Mouse (Mus musculus): ENCODE results near the gene Esyt2. TPM values are rescaled to one million over a fixed set of nuclear protein-coding genes. Genes with fewer than 3 reads are reported as not detected.
"Not testable (repeated sequence)": the region's sequence is repeated elsewhere in the genome, so short reads cannot be mapped to it uniquely, and the experiment has no call there.

The Esyt2 gene
- total and polyA plus RNA-seq, 2 experiments from 2014 or later, result 8.6 to 33.9 TPM

- Histone ChIP-seq H3K27ac (no peak overlapping the region), H3K4me2 (ENCODE audit: low read depth, low read length) (no peak overlapping the region), H3K36me3 (ENCODE audit: insufficient read depth, low read length) (no peaks in the 10 kb centered on the region), H3K27me3 (ENCODE audit: insufficient read depth, low read length) (no peaks in the 10 kb centered on the region), H3K9ac (replicated peaks; ENCODE audit: low read length) (no peak overlapping the region), H3K4me1 (ENCODE audit: insufficient read depth, low read length) (no peaks in the 10 kb centered on the region), H3K4me3 (ENCODE audit: low read length) (no peak overlapping the region), H3K9me3 (ENCODE audit: low read length) (no peaks in the 10 kb centered on the region)
- 81% methylated on average over 5 of the region's 5 CpGs for WGBS
- no peak for TF ChIP-seq CTCF (IDR thresholded peaks at IDR 0.05; ENCODE audit: low read depth)
- ATAC-seq, result no peak
- DNase-seq (ENCODE audit: low spot score), result no peak
Measured at GRCm38 (mm10) chr12:116269450-116269849, 11.5 kb upstream of the Esyt2 start.

DNA sequence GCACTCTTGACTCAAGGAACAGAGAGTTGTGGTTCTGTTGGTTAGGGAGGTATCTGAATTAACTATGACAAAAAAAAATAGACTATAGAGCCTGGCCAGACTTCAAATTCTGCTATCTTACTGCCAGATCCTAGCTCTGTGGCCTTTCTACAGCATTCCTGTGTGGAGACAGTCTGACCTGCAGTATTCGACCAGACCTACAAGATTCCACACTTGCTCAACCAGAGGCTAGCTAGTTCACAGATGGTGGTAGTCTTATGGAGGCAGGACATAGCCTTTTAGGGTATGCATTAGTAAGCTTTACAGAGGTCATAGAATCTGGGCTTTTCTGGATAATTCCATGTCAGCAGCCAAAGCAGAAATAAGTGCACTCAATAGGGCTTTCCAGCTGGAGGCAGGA lies 10.5 kb upstream of the Esyt2 start:
- no peak overlapping the region for H3K4me2 ChIP-seq (ENCODE audit: low read depth, low read length)
- no peaks in the 10 kb centered on the region for H3K36me3 ChIP-seq (ENCODE audit: insufficient read depth, low read length)
- no peak overlapping the region for H3K4me3 ChIP-seq (ENCODE audit: low read length)
- 93% methylated on average over 1 of the region's 1 CpGs for WGBS
- H3K27ac ChIP-seq, result no peak overlapping the region
- DNase-seq (ENCODE audit: low spot score) (no peak), ATAC-seq (no peak)
- no peak overlapping the region for H3K9ac ChIP-seq (replicated peaks; ENCODE audit: low read length)
- H3K27me3 ChIP-seq (ENCODE audit: insufficient read depth, low read length), result no peaks in the 10 kb centered on the region
- TF ChIP-seq CTCF (IDR thresholded peaks at IDR 0.05; ENCODE audit: low read depth), result no peak
- H3K4me1 ChIP-seq (ENCODE audit: insufficient read depth, low read length), result no peaks in the 10 kb centered on the region
- H3K9me3 ChIP-seq (ENCODE audit: low read length), result no peaks in the 10 kb centered on the region

DNA sequence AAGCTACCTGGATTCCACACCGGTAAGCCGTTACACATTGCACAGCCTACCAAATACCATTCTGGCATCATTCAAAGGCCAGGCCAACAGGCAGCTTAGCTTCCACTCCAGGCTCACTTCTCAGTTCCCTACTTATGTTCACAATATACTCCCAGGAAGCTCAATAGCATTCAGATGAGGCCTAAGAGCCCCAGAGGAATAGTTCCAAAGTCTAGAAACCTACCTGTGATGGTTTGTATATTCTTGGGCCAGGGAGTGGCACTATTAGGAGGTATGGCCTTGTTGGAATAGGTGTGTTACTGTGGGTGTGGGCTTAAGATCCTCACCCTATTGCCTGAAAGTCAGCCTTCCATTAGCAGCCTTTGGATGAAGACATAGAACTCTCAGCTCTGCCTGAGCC lies 9.9 kb upstream of the Esyt2 start:
- no peak overlapping the region for H3K4me3 ChIP-seq (ENCODE audit: low read length)
- no peaks in the 10 kb centered on the region for H3K36me3 ChIP-seq (ENCODE audit: insufficient read depth, low read length)
- no peak for ATAC-seq
- no peak overlapping the region for H3K27ac ChIP-seq
- no peak for DNase-seq (ENCODE audit: low spot score)
- H3K4me2 ChIP-seq (ENCODE audit: low read depth, low read length), result no peak overlapping the region
- H3K4me1 ChIP-seq (ENCODE audit: insufficient read depth, low read length), result no peaks in the 10 kb centered on the region
- no peak overlapping the region for H3K9ac ChIP-seq (replicated peaks; ENCODE audit: low read length)
- H3K9me3 ChIP-seq (ENCODE audit: low read length), result no peaks in the 10 kb centered on the region
- WGBS, result 96% methylated on average over 2 of the region's 2 CpGs
- no peaks in the 10 kb centered on the region for H3K27me3 ChIP-seq (ENCODE audit: insufficient read depth, low read length)
- TF ChIP-seq CTCF (IDR thresholded peaks at IDR 0.05; ENCODE audit: low read depth), result no peak

DNA sequence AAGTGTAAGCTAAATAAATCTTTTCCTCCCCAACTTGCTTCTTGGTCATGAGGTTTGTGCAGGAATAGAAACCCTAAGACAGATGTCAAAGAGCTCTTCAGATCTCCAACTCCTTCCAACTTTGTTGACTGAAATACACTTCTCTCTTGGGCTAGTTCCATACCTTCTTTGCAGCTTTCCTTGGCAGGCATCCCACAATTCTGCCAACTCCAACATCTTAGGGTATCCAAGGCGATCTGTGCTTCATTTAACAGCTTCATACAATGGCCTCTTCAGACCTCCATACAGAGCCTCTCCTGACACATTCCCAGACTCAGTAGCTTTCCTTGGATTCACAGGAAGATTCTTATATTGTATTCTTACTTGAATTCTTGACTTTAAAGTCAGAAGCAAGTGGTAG lies 7.3 kb upstream of the Esyt2 start:
- no peak overlapping the region for H3K4me3 ChIP-seq (ENCODE audit: low read length)
- no peaks in the 10 kb centered on the region for H3K36me3 ChIP-seq (ENCODE audit: insufficient read depth, low read length)
- no peak overlapping the region for H3K27ac ChIP-seq
- H3K9me3 ChIP-seq (ENCODE audit: low read length), result no peaks in the 10 kb centered on the region
- H3K9ac ChIP-seq (replicated peaks; ENCODE audit: low read length), result no peak overlapping the region
- DNase-seq (ENCODE audit: low spot score), result no peak
- WGBS, result 45% methylated on average over 1 of the region's 1 CpGs
- no peak for TF ChIP-seq CTCF (IDR thresholded peaks at IDR 0.05; ENCODE audit: low read depth)
- H3K27me3 ChIP-seq (ENCODE audit: insufficient read depth, low read length), result no peaks in the 10 kb centered on the region
- no peak overlapping the region for H3K4me2 ChIP-seq (ENCODE audit: low read depth, low read length)
- H3K4me1 ChIP-seq (ENCODE audit: insufficient read depth, low read length), result no peaks in the 10 kb centered on the region
- ATAC-seq, result no peak

GRCm38 (mm10) chr12:116275086-116275485 lies 5.9 kb upstream of the Esyt2 start, which contains the start of gene Gm11027:
Gene Gm11027, plus strand, starts transcription at chr12:116275386.
- H3K4me1 ChIP-seq (ENCODE audit: insufficient read depth, low read length); H3K4me3 ChIP-seq (ENCODE audit: low read length); H3K36me3 ChIP-seq (ENCODE audit: insufficient read depth, low read length); DNase-seq (ENCODE audit: low spot score); H3K27me3 ChIP-seq (ENCODE audit: insufficient read depth, low read length); H3K27ac ChIP-seq; H3K4me2 ChIP-seq (ENCODE audit: low read depth, low read length); ATAC-seq; H3K9ac ChIP-seq (replicated peaks; ENCODE audit: low read length); H3K9me3 ChIP-seq (ENCODE audit: low read length): not testable (repeated sequence)
- 85% methylated on average over 2 of the region's 2 CpGs for WGBS

GRCm38 (mm10) chr12:116275631-116276030 lies 5.4 kb upstream of the Esyt2 start:
- DNase-seq (ENCODE audit: low spot score), result no peak
- no peak for ATAC-seq
- Histone ChIP-seq H3K36me3 (ENCODE audit: insufficient read depth, low read length) (no peaks in the 10 kb centered on the region), H3K27me3 (ENCODE audit: insufficient read depth, low read length) (no peaks in the 10 kb centered on the region), H3K27ac (no peak overlapping the region), H3K9ac (replicated peaks; ENCODE audit: low read length) (no peak overlapping the region), H3K4me2 (ENCODE audit: low read depth, low read length) (no peak overlapping the region), H3K4me1 (ENCODE audit: insufficient read depth, low read length) (0 out of 2 replicates have a peak, but pooled peaks cover 4% of the 10 kb centered on the region), H3K4me3 (ENCODE audit: low read length) (no peak overlapping the region), H3K9me3 (ENCODE audit: low read length) (no peaks in the 10 kb centered on the region)
- WGBS, result 90% methylated on average over 4 of the region's 4 CpGs
- no peak for TF ChIP-seq CTCF (IDR thresholded peaks at IDR 0.05; ENCODE audit: low read depth)

DNA sequence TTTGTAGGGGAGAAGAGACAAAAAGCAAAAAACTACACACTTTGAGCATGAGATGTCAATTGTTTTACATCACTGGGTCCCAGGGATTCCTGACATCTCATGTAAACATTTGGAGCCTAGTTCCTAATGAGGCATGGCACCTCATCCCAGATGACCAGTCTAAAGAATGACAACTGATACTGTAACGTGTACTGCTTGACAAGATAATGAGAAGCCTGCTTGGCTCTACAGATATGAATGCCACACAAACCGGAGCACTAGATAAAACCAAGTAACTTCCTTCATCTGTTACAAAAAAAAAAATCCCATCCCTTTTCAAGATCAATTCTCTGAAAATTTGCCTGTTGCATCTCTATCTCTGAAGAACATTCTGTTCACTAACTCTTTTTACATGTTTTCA lies 4.0 kb upstream of the Esyt2 start:
- no peak for TF ChIP-seq CTCF (IDR thresholded peaks at IDR 0.05; ENCODE audit: low read depth)
- ATAC-seq (no peak), DNase-seq (ENCODE audit: low spot score) (no peak)
- no peak overlapping the region for H3K9ac ChIP-seq (replicated peaks; ENCODE audit: low read length)
- H3K4me1 ChIP-seq (ENCODE audit: insufficient read depth, low read length), result 0 out of 2 replicates have a peak, but pooled peaks cover 4% of the 10 kb centered on the region
- no peak overlapping the region for H3K4me2 ChIP-seq (ENCODE audit: low read depth, low read length)
- WGBS, result 83% methylated on average over 2 of the region's 2 CpGs
- H3K27ac ChIP-seq, result no peak overlapping the region
- H3K9me3 ChIP-seq (ENCODE audit: low read length), result no peaks in the 10 kb centered on the region
- H3K27me3 ChIP-seq (ENCODE audit: insufficient read depth, low read length), result no peaks in the 10 kb centered on the region
- H3K4me3 ChIP-seq (ENCODE audit: low read length), result no peak overlapping the region
- H3K36me3 ChIP-seq (ENCODE audit: insufficient read depth, low read length), result no peaks in the 10 kb centered on the region
